Mouse (Mus musculus): ENCODE results near the gene Cib1.

- TF ChIP-seq CTCF (IDR thresholded peaks at IDR 0.05) (no peak), EP300 (IDR thresholded peaks at IDR 0.05) (no peak)
Observed at GRCm38 (mm10) chr7:80276374-80276773, 43.8 kb upstream of the Cib1 start.
